Mouse (Mus musculus) gastrocnemius, postnatal 10 days (tissue): ENCODE results near the gene Ror1. TPM values are rescaled to one million over a fixed set of nuclear protein-coding genes. Genes with fewer than 3 reads are reported as not detected.
A peak's percentile ranks its signal among the peaks of the same experiment; 100 is the strongest.

ENCODE experiments used
- DNase-seq: peaks from one replicate; pipeline ENCODE4 v3.0.0; 2021; ENCODE audit warnings: mixed read lengths
- total RNA-seq, 2 experiments: library from RNA; stranded (reverse); gene quantifications; 2 replicates each; pipeline ENCODE4 v1.2.3; 2021

Ror1 gene
- total RNA-seq, 2 experiments from 2014 or later, result 5.4 to 6.3 TPM

DNA sequence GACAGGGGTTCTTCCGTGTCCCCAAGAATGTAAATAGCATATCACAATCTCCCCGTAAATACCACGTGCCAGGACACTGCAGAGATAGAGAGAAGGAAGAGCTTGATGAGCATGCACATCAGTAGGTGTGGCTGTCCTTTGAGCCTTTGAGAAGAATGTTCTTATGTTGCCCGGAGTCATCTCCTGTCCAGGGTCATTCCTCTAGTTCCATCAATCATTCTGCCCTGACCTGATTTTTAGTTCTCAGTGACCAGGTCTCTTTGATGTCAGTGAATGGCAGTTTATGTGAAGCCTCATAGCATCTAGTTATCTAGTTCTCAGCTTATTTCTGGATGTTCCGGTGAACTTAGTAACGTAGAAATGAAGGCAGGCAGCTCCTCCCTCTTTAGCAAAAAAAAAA lies 295.4 kb downstream of the Ror1 start:
- DNase-seq, result no peak

GRCm38 (mm10) chr4:100393374-100394061 lies 297.9 kb downstream of the Ror1 start:
- DNase-seq, result no peak

DNA sequence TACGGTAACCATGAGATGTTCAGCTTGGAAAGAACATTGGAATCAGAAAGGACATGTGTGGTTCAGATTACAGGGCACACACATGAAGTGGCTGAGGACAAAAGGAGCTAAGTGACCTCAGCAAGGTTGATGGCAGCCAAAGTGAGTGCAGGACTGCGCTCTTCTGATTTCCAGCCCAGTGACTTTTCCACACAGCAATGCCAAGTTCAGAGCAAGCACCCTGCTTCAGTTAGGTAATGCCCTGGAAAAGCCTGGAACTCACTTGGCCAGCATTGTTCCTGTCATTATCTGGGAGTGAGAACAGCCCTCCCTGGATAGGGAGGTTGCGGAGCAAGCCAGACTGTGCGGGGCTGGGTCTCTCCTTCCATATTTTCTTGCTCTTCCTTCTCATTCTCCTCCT lies 299.8 kb downstream of the Ror1 start:
- peak; percentile 36 for DNase-seq

DNA sequence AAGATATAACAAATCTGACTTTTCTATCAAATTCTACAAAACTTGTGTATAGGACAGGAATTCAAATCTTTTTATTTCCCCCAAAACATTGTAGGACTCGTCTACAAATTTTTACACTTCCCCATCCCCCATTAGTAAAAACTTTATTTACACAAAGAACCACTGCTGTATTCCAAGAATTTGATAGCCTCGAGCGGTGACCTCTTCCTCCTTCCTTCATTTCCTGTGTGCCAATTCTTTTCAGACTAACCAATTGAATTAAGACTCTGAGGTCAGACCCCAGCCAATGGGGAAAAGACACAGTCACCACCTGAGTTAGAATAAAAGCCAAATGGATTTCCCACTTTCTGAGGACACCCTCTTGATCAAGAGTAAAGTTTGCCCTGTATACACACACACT lies 302.5 kb downstream of the Ror1 start:
- no peak for DNase-seq

GRCm38 (mm10) chr4:100401078-100401477 lies 305.5 kb downstream of the Ror1 start:
- no peak for DNase-seq

DNA sequence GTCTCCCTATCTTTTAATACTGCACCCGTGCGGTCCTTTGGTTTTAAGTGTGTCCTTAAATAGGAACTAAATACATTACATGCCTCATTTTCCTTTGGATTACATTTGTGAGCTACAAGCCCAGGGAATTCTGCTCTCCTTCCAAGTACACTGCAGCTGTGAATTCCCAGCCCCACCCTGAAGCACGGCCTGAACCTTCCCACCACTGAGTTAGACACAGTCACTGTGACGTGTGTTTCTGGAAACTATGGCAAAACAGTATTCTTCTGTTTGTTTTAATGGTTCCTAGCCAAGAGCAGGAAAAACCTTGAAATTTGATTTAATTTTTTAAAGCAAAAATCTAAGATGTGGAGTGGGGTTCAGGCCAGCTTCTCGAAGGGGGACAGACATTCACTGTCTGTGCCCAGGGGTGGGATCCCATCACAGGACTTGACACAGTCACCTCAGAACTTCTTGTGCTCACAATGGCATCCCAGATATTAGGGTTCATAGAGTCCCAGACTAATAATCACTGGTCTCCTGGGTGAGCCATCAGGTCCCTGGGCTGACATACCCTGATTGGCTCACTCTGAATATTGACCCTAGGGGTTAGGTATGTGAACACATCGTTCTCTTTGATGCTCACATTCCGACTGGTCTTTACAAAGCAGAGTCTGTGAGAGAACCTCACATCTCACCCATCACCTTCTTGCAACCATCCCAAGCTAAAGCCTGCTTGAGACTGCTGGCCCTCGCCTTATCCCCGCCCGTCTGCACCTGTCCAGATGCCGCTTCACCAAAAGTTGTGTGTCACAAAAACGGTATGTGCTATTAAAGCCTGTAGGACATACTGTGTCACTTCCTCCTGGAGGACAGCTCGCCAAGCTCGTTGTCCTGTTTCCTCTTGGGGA lies 306.2 kb downstream of the Ror1 start:
- DNase-seq, result no peak

DNA sequence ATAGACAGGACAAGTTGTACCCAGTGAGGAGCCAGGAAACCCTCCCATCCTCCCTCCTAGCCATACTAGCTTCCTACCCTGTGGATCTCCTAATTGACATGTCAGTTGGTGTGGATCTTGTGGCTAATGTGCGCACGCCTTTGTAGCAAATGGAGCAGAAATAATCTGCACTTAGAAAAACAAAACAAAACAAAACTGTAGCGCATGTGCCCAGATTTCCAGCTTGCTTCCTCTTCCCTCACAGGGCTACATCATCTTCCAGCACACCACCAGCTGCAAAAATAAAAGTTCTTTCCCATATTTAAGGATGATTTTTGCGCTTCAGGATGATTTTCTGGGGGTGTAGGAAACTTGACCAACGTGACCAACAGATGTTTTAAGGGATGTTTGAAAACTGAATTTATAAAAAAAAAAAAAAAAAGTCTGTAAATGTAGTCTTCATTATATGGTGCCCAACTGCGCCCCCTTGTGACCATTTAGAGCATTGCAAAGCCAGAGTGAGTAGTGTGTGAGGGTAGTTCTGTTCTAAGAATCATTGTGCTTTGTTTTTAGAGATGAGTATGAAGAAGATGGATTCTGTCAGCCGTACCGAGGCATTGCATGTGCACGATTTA lies 311.8 kb downstream of the Ror1 start:
- peak; percentile 84 for DNase-seq

- no peak for DNase-seq
Observed at GRCm38 (mm10) chr4:100409521-100409920, 313.9 kb downstream of the Ror1 start.

- DNase-seq, result no peak
Observed at GRCm38 (mm10) chr4:100411841-100412539, 316.4 kb downstream of the Ror1 start.

DNA sequence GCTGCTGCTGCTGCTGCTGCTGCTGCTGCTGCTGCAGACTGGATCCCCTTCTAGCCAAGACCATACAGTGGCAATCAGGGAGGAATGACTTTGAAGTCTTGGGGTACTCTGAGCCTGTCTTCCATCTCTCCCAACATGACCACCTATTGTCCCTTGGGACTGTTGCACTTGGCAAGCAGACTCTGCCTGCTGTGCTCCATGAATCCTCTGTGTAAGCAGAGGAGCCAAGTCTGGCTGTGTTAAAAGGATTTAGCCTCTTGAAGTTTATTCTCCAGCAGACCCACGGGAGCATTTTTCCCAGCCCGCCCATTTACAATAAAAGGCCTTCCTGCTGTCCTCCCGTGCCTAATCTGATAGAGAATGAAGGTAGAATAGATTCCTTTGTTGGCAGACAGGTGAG lies 327.2 kb downstream of the Ror1 start:
- no peak for DNase-seq

GRCm38 (mm10) chr4:100426101-100426500 lies 330.5 kb downstream of the Ror1 start:
- DNase-seq, result no peak

- DNase-seq, result no peak
Observed at GRCm38 (mm10) chr4:100429371-100429900, 333.8 kb downstream of the Ror1 start.

- no peak for DNase-seq
Observed at GRCm38 (mm10) chr4:100435281-100436168, 339.9 kb downstream of the Ror1 start.

GRCm38 (mm10) chr4:100436169-100436547 lies 340.6 kb downstream of the Ror1 start:
- no peak for DNase-seq

DNA sequence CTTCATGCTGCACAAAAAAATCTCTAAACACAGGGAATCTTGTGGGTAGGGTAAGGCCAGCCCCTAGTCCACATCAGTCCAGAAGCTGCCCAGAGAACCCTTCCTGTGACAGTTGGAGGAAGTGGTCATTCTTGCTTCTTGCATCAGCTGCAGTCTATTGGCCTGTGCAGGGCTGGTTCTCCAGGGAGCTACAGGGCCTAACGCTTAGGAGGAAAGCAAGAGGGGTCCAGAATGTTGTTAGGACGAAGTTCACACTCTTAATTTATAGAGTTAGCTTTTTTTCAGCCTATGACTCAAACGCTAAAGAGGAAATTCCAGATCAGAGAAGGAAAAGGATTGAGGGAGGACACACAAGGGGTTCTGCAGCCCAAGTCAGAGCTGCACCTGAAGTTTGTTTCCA lies 351.3 kb downstream of the Ror1 start:
- DNase-seq, result no peak

- DNase-seq, result no peak
Observed at GRCm38 (mm10) chr4:100462493-100463120, 367.0 kb downstream of the Ror1 start.

- no peak for DNase-seq
Observed at GRCm38 (mm10) chr4:100478592-100479321, 383.2 kb downstream of the Ror1 start, which contains the start of gene Ube2u. TSS of gene Ube2u (plus strand) at chr4:100478849.

DNA sequence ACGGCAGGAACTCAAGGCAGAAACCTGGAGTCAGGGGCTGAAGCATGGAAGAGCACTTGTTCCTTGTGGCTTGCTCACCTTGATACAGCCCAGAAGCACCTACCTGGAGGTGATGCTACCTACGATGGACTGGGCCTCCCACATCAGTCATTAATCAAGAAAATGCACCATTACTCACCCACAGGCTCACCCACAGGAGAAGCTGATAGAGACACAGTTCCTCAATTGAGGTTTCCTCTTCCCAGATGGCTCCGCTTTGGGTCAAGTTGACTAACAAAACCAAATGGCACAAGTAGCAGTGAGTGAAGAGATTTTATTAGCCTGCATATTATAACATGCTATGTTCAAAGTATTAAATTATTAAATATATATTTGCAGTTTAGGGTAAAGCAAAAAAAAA lies 392.9 kb downstream of the Ror1 start:
- no peak for DNase-seq
